Mouse (Mus musculus): ENCODE measurements around the gene Syt3. TPM values are rescaled to one million over a fixed set of nuclear protein-coding genes. Genes with fewer than 3 reads are reported as not detected.

The Syt3 gene
- polyA plus RNA-seq, 1 experiment from 2014 or later = not detected

DNA sequence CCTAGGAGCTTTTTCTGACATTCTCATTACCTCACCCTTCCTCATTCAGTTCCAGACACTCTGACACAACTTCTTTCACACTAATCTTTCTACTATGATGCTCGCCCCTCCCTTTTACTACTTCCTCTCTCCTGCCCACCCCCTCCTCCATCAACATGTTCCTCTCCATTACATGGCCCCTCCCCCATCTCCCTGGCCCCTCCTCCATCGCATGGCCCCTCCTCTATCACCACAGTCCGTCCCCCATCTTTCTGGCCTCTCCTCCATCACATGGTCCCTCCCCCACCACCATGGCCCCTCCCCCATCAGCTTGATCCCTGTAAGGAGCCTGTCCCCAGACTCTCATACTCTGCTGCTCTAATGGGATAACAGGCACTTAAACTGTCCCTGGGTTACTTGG lies 34.9 kb upstream of the Syt3 start:
- Histone ChIP-seq H3K4me2 (no peak overlapping the region), H3K36me3 (replicated peaks) (no peaks in the 10 kb centered on the region), H3K9me3 (replicated peaks) (no peaks in the 10 kb centered on the region), H3K27ac (replicated peaks) (no peak overlapping the region), H3K4me1 (replicated peaks) (0 out of 2 replicates have a peak, but pooled peaks cover 3% of the 10 kb centered on the region), H3K9ac (no peak overlapping the region), H3K27me3 (peaks cover 79% of the 10 kb centered on the region), H3K4me3 (replicated peaks) (no peak overlapping the region)
- 13% methylated on average over 3 of the region's 3 CpGs for WGBS (ENCODE audit: insufficient replicate concordance)
- no peak for ATAC-seq (ENCODE audit: insufficient read depth)

DNA sequence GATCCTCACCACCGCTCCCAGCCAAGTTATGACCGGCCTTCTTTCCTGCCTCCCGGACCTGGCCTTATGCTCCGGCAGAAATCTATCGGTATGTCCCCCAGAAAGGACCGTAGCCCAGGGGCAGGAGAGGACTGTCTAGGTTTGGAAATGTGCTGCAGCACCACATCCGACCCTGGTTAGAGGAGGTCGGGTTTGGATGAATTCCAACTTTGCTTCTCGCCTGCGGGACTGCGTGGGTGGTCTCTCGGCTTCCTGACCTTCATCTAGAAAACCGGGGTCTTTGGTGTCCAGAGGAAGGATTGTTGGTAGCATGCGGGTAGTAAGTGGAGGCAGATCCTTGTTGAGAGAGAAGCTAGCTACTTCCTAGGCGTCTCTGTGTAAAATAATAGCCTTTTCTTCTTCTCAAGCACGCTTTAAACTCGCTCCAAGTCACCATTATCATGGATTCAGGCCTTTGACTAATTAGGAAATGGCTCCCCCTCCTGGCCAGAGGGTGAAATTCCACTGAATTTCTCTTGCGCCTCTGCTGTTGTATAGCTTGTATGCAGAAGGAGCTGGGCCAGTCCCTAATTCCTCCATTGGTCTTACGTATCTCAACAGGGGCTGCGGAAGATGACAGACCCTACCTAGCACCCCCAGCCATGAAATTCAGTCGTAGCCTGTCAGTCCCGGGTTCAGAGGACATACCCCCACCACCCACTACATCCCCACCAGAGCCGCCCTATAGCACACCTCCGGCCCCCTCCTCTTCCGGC lies 32.8 kb upstream of the Syt3 start:
- WGBS (ENCODE audit: insufficient replicate concordance) = 6% methylated on average over 25 of the region's 25 CpGs
- Histone ChIP-seq H3K4me3 (replicated peaks) (no peak overlapping the region), H3K4me2 (peak overlapping the region; percentile 13; the same call in 1 of the 2 replicates), H3K27ac (replicated peaks) (no peak overlapping the region), H3K36me3 (replicated peaks) (no peaks in the 10 kb centered on the region), H3K9me3 (replicated peaks) (no peaks in the 10 kb centered on the region), H3K27me3 (peaks cover 94% of the 10 kb centered on the region), H3K9ac (no peak overlapping the region), H3K4me1 (replicated peaks) (0 out of 2 replicates have a peak, but pooled peaks cover 3% of the 10 kb centered on the region)
- no peak for ATAC-seq (ENCODE audit: insufficient read depth)

DNA sequence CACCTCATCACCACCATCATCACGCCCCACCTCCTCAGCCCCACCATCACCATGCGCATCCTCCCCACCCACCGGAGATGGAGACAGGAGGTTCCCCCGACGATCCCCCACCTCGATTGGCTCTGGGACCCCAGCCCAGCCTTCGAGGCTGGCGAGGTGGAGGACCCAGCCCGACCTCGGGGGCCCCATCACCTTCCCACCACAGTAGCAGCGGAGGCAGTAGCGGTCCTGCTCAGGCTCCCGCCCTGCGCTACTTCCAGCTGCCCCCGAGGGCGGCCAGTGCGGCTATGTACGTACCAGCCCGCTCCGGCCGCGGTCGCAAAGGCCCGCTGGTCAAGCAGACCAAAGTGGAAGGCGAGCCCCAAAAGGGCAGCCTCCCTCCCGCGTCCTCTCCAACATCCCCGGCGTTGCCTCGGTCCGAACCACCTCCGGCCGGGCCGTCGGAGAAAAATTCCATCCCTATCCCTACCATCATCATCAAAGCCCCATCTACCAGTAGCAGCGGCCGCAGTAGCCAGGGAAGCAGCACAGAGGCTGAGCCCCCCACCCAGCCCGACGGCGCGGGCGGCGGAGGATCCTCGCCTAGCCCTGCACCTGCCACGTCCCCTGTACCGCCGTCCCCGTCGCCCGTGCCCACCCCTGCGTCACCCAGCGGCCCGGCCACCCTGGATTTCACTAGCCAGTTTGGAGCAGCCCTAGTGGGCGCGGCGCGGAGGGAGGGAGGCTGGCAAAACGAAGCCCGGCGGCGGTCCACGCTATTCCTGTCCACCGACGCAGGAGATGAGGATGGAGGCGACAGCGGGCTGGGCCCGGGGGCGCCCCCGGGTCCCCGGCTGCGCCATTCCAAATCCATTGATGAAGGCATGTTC lies 31.8 kb upstream of the Syt3 start:
- Histone ChIP-seq H3K4me3 (replicated peaks) (no peak overlapping the region), H3K27me3 (peaks cover 98% of the 10 kb centered on the region), H3K27ac (replicated peaks) (no peak overlapping the region), H3K36me3 (replicated peaks) (no peaks in the 10 kb centered on the region), H3K4me2 (no peak overlapping the region), H3K9me3 (replicated peaks) (no peaks in the 10 kb centered on the region), H3K4me1 (replicated peaks) (0 out of 2 replicates have a peak, but pooled peaks cover 3% of the 10 kb centered on the region), H3K9ac (no peak overlapping the region)
- no peak for ATAC-seq (ENCODE audit: insufficient read depth)
- 7% methylated on average over 71 of the region's 71 CpGs for WGBS (ENCODE audit: insufficient replicate concordance)

DNA sequence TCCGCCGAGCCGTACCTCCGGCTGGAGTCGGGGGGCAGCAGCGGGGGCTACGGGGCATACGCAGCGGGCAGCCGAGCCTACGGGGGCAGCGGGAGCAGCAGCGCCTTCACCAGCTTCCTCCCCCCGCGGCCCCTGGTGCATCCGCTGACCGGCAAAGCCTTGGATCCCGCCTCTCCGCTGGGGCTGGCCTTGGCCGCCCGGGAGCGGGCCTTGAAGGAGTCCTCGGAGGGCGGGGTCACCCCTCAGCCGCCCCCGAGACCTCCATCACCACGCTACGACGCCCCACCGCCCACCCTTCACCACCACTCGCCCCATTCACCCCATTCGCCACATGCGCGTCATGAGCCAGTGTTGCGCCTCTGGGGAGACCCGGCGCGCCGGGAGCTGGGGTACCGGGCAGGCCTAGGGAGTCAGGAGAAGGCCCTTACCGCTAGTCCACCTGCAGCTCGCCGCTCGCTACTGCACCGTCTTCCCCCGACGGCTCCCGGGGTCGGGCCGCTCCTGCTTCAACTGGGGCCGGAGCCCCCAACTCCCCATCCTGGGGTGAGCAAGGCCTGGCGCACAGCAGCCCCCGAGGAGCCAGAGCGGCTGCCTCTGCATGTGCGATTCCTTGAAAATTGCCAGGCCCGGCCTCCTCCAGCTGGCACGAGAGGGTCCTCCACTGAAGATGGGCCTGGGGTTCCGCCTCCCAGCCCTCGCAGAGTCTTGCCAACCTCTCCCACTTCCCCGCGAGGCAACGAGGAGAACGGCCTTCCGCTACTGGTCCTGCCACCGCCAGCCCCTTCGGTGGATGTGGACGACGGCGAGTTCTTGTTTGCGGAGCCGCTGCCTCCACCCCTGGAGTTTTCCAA lies 30.9 kb upstream of the Syt3 start:
- H3K4me2 ChIP-seq = no peak overlapping the region

DNA sequence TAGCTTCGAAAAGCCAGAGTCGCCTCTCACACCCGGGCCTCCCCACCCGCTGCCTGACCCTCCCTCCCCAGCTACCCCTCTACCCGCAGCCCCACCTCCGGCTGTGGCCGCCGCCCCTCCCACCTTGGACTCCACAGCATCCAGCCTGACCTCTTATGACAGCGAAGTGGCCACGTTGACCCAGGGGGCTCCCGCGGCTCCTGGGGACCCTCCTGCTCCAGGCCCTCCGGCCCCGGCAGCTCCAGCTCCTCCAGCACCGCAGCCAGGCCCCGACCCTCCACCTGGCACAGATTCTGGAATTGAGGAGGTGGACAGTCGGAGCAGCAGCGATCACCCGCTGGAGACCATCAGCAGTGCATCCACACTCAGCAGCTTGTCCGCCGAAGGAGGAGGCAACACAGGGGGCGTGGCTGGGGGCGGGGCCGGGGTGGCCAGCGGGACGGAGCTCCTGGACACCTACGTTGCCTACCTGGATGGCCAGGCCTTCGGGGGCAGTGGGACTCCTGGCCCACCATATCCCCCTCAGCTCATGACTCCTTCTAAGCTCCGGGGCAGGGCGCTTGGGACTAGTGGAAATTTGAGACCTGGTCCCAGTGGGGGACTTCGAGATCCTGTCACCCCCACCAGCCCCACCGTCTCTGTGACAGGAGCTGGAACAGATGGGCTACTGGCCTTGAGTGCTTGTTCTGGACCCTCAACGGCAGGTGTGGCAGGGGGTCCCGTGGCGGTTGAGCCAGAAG lies 30.1 kb upstream of the Syt3 start:
- Histone ChIP-seq H3K9ac (no peak overlapping the region), H3K36me3 (replicated peaks) (no peaks in the 10 kb centered on the region), H3K4me1 (replicated peaks) (0 out of 2 replicates have a peak, but pooled peaks cover 3% of the 10 kb centered on the region), H3K4me2 (no peak overlapping the region), H3K9me3 (replicated peaks) (no peaks in the 10 kb centered on the region), H3K27me3 (peaks cover 98% of the 10 kb centered on the region), H3K27ac (replicated peaks) (no peak overlapping the region), H3K4me3 (replicated peaks) (no peak overlapping the region)
- ATAC-seq (ENCODE audit: insufficient read depth) = no peak
- WGBS (ENCODE audit: insufficient replicate concordance) = 2% methylated on average over 35 of the region's 35 CpGs

More for the DNA sequence above, 30.9 kb upstream of the Syt3 start:
- no peak for ATAC-seq (ENCODE audit: insufficient read depth)
- 4% methylated on average over 70 of the region's 71 CpGs for WGBS (ENCODE audit: insufficient replicate concordance)
- H3K27ac ChIP-seq (replicated peaks) = no peak overlapping the region
- H3K4me1 ChIP-seq (replicated peaks) = 0 out of 2 replicates have a peak, but pooled peaks cover 3% of the 10 kb centered on the region
- peaks cover 100% of the 10 kb centered on the region for H3K27me3 ChIP-seq
- no peak overlapping the region for H3K9ac ChIP-seq
- H3K4me3 ChIP-seq (replicated peaks) = no peak overlapping the region
- no peaks in the 10 kb centered on the region for H3K36me3 ChIP-seq (replicated peaks)
- no peaks in the 10 kb centered on the region for H3K9me3 ChIP-seq (replicated peaks)

DNA sequence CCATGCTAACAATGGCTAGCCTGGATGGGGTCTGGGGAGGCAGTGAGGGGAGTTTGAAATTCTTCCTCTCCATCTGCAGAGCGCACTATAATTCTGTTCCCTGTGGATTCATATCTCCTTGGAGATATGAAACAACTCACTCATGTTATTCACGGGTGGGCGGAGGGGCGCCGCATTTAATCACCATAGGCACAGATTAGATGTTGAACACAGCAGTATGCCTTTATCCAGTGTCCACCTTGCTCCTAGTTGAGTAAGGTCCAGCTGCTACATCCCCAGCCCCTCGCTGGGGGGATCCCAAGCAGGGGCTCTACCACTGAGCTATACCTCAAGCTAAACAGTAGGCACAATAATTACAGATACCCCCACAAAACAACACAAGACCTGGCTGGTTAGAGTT lies 28.5 kb upstream of the Syt3 start:
- WGBS (ENCODE audit: insufficient replicate concordance) = 58% methylated on average over 6 of the region's 6 CpGs
- H3K9me3 ChIP-seq (replicated peaks) = no peaks in the 10 kb centered on the region
- no peaks in the 10 kb centered on the region for H3K36me3 ChIP-seq (replicated peaks)
- no peak overlapping the region for H3K9ac ChIP-seq
- peaks cover 16% of the 10 kb centered on the region for H3K4me1 ChIP-seq (replicated peaks)
- H3K4me2 ChIP-seq = no peak overlapping the region
- no peak overlapping the region for H3K27ac ChIP-seq (replicated peaks)
- ATAC-seq (ENCODE audit: insufficient read depth) = no peak
- no peak overlapping the region for H3K4me3 ChIP-seq (replicated peaks)
- H3K27me3 ChIP-seq = peaks cover 98% of the 10 kb centered on the region

DNA sequence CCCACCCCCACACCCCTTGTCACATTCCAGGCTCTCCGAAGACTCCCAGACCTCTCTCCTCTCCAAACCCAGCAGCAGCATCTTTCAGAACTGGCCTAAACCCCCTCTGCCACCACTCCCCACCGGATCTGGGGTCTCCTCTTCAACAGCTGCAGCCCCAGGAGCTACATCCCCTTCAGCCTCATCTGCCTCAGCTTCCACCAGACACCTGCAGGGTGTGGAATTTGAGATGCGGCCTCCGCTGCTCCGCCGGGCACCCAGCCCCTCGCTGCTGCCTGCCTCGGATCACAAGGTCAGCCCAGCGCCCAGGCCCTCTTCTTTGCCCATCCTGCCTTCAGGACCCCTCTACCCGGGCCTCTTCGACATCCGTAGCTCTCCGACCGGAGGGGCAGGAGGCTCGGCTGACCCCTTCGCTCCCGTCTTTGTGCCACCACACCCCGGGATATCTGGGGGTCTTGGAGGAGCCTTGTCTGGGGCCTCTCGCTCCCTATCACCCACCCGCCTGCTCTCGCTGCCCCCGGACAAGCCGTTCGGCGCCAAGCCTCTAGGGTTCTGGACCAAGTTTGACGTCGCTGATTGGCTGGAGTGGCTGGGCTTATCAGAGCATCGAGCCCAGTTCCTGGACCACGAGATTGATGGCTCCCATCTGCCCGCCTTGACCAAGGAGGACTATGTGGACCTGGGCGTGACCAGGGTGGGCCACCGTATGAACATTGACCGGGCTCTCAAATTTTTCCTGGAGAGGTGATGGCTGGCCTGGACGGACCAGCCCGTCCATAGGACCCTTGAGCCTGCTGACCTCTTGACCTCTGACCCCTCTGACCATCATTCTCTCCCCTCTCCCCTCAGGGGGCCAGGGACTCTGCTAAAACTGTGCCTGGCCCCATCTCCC lies 27.1 kb upstream of the Syt3 start:
- Histone ChIP-seq H3K36me3 (replicated peaks) (no peaks in the 10 kb centered on the region), H3K9me3 (replicated peaks) (no peaks in the 10 kb centered on the region), H3K4me3 (replicated peaks) (no peak overlapping the region), H3K4me2 (no peak overlapping the region), H3K27ac (replicated peaks) (no peak overlapping the region), H3K27me3 (peaks cover 96% of the 10 kb centered on the region), H3K9ac (no peak overlapping the region), H3K4me1 (replicated peaks) (peaks cover 14% of the 10 kb centered on the region)
- WGBS (ENCODE audit: insufficient replicate concordance) = 4% methylated on average over 35 of the region's 35 CpGs
- ATAC-seq (ENCODE audit: insufficient read depth) = no peak

DNA sequence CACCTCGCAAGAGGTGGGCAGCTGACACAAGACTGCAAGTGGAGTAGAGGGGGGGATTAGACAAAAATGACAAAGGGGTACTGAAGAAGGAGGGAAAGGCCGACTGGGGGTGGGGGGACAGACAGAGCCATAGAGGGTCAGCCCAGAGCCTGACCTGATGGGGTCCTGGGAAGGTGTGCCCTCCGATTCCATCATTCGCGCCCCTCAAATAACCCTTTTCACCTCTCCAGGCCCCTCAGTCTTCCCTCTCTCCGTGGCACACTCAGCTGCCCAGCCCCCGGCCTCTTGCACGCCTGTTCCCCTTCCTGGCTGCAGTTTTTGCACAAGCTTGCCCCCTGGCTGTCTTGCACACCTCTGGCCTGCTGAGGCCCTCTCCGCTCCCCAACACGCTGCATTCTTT lies 26.4 kb upstream of the Syt3 start:
- WGBS (ENCODE audit: insufficient replicate concordance) = 16% methylated on average over 10 of the region's 10 CpGs
- H3K4me1 ChIP-seq (replicated peaks) = peaks cover 14% of the 10 kb centered on the region
- no peak for ATAC-seq (ENCODE audit: insufficient read depth)
- H3K9ac ChIP-seq = no peak overlapping the region
- no peak overlapping the region for H3K4me2 ChIP-seq
- no peaks in the 10 kb centered on the region for H3K36me3 ChIP-seq (replicated peaks)
- peaks cover 96% of the 10 kb centered on the region for H3K27me3 ChIP-seq
- no peak overlapping the region for H3K27ac ChIP-seq (replicated peaks)
- H3K4me3 ChIP-seq (replicated peaks) = no peak overlapping the region
- no peaks in the 10 kb centered on the region for H3K9me3 ChIP-seq (replicated peaks)

DNA sequence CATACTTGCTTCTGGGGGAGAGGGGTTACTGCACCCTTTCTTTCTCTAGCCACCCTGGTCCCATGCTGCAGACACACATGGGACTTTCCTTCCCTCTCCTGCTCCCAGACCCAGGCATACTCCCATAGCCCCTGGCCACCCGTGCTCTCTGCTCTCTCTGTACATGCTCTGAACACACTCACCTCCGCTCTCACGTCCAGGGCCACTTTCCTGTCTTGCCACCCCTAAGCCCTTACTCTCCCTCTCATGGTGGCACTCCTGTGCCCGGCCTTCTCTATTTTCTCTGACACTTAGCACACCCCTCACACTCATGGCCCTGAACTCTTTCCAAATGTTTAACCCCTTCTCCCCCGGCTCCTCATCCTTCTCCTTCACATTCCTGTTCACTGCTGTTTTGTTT lies 25.9 kb upstream of the Syt3 start:
- no peak overlapping the region for H3K9ac ChIP-seq
- peaks cover 96% of the 10 kb centered on the region for H3K27me3 ChIP-seq
- 10% methylated on average over 5 of the region's 5 CpGs for WGBS (ENCODE audit: insufficient replicate concordance)
- no peak for ATAC-seq (ENCODE audit: insufficient read depth)
- H3K4me3 ChIP-seq (replicated peaks) = no peak overlapping the region
- no peaks in the 10 kb centered on the region for H3K9me3 ChIP-seq (replicated peaks)
- no peak overlapping the region for H3K27ac ChIP-seq (replicated peaks)
- H3K4me1 ChIP-seq (replicated peaks) = peaks cover 14% of the 10 kb centered on the region
- no peak overlapping the region for H3K4me2 ChIP-seq
- H3K36me3 ChIP-seq (replicated peaks) = no peaks in the 10 kb centered on the region

Data from liver, embryonic 15.5 days (tissue).